Mouse (Mus musculus) hematopoietic stem cell, adult 5-6 weeks (primary cell): ENCODE measurements around the gene Rab26. TPM values are rescaled to one million over a fixed set of nuclear protein-coding genes. Genes with fewer than 3 reads are reported as not detected.

Experiments used
- ATAC-seq, 2 experiments: fragments of 125-278 bp in 1 of 2; replicated peaks in 1 of 2; 2 replicates each; pipeline ENCODE4 v1.8.0; 2016 to 2017; ENCODE audit warnings: inconsistent platforms in 2 of 2, mild to moderate bottlenecking in 2 of 2, moderate number of reproducible peaks in 2 of 2, low read depth in 1 of 2, moderate TSS enrichment in 1 of 2; ENCODE audit not compliant: low FRiP score in 2 of 2, poor library complexity in 2 of 2, severe bottlenecking in 2 of 2, insufficient read depth in 1 of 2, low TSS enrichment in 1 of 2
- total RNA-seq: library from RNA; stranded (forward); fragments of 172-1452, 232-1000 nt; gene quantifications from 2 replicates; pipeline ENCODE4 v1.2.3, GENCODE M21; 2017

The Rab26 gene
- total RNA-seq, 1 experiment from 2014 or later = not detected

- ATAC-seq = 0 out of 4 replicates have a peak, but pooled peaks of 1 of the 2 experiments have one; percentile 14
Measured at GRCm38 (mm10) chr17:24550416-24551049, 16.5 kb upstream of the Rab26 start.

DNA sequence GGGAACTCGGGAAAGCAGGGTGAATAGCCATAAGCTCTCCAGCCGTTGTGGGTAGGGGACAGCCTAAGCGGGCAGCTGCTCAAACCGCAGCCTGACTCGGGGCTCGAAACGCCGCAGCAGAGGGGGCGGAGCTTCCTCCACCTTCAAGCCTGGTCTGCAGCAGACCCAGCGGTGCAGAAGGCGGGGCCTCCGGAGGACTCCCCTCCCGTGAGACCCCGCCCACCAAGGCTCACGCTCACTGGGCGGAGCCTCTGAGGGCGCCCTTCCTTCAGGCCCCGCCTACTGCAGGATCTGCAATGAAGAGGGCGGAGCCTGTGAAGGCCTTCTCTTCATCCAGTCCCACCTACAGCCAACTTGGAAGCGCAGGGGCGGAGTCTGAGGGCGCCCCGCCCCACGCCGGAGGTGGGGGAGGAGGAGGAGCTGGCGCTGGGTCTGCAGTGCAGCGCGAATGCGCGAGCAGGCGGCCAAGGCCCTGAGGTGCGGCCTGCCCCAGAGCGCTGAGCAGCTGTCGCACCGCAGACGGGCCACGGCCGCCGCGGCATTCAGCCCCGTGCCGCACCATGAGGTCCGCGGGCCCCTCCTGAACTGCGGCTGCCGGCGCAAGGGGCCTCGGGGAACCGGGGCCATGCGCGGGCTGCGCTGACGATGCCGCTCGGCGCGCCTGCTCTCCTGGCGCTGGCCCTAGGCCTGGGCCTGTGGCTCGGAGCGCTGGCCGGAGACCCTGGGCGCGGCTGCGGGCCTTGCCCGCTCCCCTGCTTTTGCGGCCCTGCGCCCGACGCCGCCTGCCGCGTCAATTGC lies 15.8 kb upstream of the Rab26 start, which contains the start of gene Pkd1:
Gene Pkd1, plus strand, starts transcription at position 217 of the 798 bp plus-strand sequence.
- peak; percentile 91 to 93 for ATAC-seq

- ATAC-seq = peak; percentile 30 to 34; a peak in 2 of 4 replicates
Measured at GRCm38 (mm10) chr17:24548921-24549617, 15.1 kb upstream of the Rab26 start.

DNA sequence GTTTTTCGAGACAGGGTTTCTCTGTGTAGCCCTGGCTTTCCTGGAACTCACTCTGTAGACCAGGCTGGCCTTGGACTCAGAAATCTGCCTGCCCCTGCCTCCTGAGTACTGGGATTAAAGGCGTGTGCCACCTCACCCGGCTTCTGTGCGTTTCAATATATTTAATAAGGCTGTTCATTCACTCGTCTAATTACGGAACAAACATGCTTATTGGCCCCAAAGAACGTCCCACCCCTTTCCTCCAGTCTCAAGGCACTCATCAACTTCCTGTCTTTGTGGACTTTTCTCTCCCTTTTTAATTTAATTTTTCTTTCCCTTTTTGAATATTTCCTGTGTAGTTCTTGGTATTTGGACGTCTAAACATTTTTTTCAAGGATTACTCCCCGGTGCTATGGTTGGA lies 14.4 kb upstream of the Rab26 start:
- peak in 1 of 2 experiments; percentile 44; a peak in 1 of 4 replicates for ATAC-seq

DNA sequence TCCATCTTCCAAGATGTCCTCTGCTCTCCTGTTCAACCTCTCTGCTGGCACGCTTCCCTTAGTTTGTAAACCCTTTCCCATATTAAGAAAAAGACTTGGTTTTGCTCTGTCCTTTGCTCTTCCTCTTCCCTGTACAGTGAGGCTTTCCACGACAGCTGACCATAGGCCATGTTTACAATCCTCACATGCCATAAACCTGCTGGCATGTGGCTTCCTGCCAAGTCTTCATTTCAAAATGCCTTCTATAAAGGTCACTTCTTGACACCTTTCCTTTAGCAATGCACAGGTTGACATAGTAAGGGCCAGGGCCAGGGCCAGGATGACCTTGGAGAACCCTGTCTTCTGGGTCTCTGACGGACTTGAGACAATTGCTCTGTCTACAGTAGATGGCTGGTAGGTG lies 12.2 kb upstream of the Rab26 start:
- ATAC-seq = no peak

DNA sequence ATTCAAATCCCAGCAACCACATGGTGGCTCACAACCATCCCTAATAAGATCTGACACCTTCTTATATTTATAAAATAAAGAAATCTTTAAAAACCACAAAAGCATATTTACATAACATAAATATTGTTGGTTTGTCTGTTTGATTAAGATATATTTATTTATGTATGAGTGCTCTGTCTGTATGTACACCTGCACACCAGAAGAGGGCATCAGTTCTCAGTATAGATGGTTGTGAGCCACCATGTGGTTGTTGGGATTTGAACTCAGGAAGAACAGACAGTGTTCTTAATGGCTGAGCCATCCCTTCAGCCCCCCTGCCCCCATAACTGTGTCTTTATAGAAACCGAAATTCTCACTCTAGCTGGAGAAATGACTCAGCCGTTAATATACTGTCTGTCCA lies 11.2 kb upstream of the Rab26 start:
- no peak for ATAC-seq

DNA sequence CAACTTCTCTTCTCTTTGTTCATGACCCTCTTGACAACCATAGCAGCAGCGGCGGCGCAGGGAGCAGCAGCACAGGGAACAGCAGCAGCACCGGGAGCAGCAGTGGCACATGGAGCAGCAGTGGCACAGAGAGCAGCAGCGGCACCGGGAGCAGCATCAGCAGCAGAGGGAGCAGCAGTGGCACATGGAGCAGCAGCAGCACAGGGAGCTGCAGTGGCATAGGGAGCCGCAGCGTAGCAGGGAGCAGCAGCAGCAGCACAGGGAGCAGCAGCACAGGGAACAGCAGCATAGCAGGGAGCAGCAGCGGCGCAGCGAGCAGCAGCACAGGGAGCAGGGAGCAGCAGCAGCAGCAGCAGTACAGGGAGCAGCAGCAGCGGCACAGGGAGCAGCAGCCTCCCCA lies 10.6 kb upstream of the Rab26 start:
- ATAC-seq = no peak

DNA sequence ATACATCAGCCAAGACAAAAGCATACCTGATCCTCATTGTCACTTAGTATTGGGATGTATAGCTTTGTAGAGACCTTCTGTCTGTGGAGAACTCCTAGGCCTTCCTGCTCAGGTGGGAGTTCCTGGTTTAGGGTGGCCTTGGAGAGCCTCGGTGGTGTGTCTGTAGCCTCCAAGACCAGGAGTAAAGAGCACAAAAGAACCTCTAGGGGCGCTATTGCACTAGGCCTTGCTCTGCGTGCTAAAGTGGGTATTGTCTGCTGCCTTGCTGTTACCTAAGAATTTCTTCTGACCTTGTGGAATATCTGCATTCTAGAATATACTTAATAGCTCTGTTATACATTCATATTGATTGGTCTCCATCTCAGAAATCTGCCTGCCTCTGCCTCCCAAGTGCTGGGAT lies 6.4 kb upstream of the Rab26 start:
- peak; percentile 83 to 87 for ATAC-seq

- ATAC-seq = no peak
Measured at GRCm38 (mm10) chr17:24538950-24539349, 4.9 kb upstream of the Rab26 start.

DNA sequence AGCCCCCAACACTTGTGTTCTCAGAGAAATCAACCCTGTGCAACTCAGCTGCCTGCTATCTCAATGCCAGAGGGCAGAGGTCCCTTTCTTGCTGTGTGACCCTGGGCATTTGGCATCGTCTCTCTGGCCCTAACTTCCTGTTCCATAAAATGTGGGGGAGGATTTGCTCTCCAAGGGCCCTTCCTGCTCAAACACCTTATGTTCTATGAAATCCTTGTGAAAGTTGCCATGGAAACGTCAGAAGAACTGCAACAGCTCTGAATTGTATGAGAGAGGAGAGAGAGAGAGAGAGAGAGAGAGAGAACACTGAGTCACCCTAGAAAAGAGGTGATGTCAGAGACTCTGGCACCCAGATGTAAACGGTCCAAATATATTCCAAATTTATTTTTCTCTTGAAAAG lies 3.5 kb upstream of the Rab26 start:
- no peak for ATAC-seq

GRCm38 (mm10) chr17:24535300-24535699 lies 1.3 kb upstream of the Rab26 start:
- no peak for ATAC-seq

DNA sequence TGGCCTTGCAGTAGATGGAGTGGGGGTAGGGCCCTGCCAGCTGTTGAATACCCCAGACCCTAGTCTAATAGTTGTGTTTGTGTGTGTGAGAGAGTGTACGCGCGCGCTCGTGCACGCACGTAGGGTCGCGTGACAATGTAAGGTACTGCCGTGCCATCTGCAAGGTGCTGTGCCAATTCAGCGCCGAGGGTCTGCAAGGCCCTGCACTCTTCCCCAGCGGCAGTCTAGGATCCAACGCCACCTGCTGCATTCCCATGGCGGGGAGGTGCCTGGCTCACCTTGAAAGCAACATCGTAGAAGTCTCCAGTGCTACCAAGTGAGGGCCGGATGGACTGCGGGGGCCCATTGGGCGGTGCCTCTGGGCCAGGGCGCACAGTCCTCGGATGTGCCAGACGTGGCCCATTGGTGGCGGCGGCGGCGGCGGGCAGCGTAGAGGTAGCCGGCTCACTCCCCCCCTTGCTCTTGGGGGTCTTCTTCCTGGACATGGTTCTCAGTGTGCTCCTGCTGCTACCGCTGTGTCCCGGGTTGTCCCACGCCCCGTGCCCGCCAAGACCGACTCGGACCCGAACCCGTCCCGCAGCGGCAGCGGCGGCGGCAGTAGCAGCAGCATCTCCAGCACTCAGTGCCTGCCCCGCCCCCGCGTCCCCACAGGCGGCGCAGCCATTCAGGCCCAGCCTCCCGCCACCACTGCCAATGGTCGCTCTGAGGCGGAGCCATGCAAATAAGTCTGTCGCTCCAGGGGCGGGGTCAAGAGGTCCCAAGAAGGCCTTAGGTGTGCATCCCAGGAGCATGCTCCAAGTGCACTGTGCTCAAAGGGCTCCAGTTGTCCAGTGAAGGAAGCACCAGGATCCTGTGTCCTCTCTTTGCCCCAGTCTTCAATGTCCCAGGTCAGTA lies 664 bp downstream of the Rab26 start:
- peak; percentile 86 to 87 for ATAC-seq

DNA sequence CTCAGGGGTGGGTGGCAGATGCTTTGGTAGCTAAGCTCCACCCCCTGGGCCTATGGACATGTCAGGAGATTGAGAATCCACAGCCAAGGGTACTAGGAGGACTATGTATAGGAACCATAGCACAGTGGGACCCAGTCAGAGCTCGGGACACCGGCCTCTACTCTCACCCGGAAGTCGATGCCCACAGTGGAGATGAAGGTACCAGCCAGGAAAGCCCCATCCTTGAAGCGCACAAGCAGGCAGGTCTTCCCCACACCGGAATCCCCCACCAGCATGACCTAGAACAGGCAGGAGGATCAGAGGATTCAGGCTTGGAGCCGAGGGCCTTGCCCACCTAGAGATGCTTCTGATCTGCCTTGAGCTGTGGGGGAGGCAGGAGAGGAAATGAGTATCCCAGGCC lies 2.0 kb downstream of the Rab26 start:
- ATAC-seq = no peak

DNA sequence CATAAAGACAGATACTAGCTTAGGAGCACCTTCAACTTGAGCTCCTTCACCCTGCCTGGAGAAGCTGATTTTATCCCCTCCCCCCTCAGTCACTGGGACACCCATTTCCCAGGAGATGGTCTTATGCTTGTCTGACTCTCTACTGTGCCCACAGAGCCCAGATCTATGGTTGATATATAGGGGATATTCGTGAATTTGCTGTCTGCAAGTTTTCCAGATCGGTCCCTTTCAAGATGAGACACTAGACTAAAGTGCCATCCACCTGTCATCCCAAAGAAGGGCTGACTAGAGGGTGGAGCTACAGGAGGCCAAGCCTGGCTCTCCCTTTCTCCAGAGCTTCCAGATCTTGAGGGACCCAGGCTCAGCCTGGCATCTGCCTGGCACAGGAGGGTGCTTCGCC lies 2.9 kb downstream of the Rab26 start:
- ATAC-seq = no peak

GRCm38 (mm10) chr17:24530361-24531050 lies 3.5 kb downstream of the Rab26 start:
- ATAC-seq = no peak

DNA sequence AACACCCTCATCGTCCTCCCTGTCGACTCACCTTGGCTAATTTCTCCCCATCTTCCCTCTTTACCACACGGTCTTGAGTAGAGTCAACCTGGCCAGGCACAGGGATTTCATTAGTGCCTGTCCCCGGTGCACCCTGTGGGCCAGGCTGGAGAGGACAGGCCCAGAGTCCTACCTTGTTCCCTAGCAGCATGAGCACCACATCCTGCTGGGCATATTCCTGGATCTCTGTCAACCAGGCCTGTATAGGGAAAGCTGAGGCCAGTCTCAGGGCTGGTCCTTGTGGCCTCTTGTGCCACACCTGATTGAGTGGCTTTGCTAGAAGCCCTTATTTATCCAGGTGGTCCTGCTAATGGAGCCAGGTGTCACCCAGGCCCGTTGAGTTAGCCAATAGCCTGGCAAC lies 4.1 kb downstream of the Rab26 start:
- ATAC-seq = no peak

GRCm38 (mm10) chr17:24529007-24529451 lies 5.0 kb downstream of the Rab26 start:
- no peak for ATAC-seq
